Mouse (Mus musculus) intestine, embryonic 16.5 days (tissue): ENCODE results near the gene Ap2a1. TPM values are rescaled to one million over a fixed set of nuclear protein-coding genes. Genes with fewer than 3 reads are reported as not detected.
A peak's percentile ranks its signal among the peaks of the same experiment; 100 is the strongest.

Experiments used
- ATAC-seq: fragments of 200-750 bp; cut with Nextera tagmentation; 2 replicates; pipeline ENCODE4 v1.8.0; 2017; ENCODE audit warnings: moderate TSS enrichment, moderate library complexity
- H3K27ac ChIP-seq: fragments of 300-500 bp; sonication (generic); 2 replicates; pipeline ENCODE4 v1.5.1; 2014; ENCODE audit warnings: mild to moderate bottlenecking, low read length
- H3K27me3 ChIP-seq: fragments of 300-500 bp; sonication (generic); replicated peaks from 2 replicates; pipeline ENCODE4 v1.6.1; 2014; ENCODE audit warnings: low read length, control low read depth, mixed read lengths; ENCODE audit not compliant: control insufficient read depth, insufficient read depth
- H3K36me3 ChIP-seq: fragments of 300-500 bp; sonication (generic); 2 replicates; pipeline ENCODE4 v1.6.1; 2014; ENCODE audit warnings: low read length, control low read depth; ENCODE audit not compliant: control insufficient read depth, insufficient read depth
- H3K4me1 ChIP-seq: fragments of 300-500 bp; sonication (generic); 2 replicates; pipeline ENCODE4 v1.6.1; 2014; ENCODE audit warnings: low read length, control low read depth, mixed read lengths; ENCODE audit not compliant: control insufficient read depth, insufficient read depth
- H3K4me2 ChIP-seq: fragments of 300-500 bp; sonication (generic); 2 replicates; pipeline ENCODE4 v1.6.1; 2014; ENCODE audit warnings: low read depth, low read length, control low read depth
- H3K4me3 ChIP-seq: fragments of 300-500 bp; sonication (generic); 2 replicates; pipeline ENCODE4 v1.5.1; 2014; ENCODE audit warnings: mild to moderate bottlenecking, low read length
- H3K9ac ChIP-seq: fragments of 300-500 bp; sonication (generic); 2 replicates; pipeline ENCODE4 v1.6.1; 2014; ENCODE audit warnings: low read depth, low read length
- H3K9me3 ChIP-seq: fragments of 300-500 bp; sonication (generic); 2 replicates; pipeline ENCODE4 v1.6.1; 2016; ENCODE audit warnings: low read length, control low read depth; ENCODE audit not compliant: control insufficient read depth
- WGBS: fragments of 180-500 bp; shearing (Covaris S2); extraction: QIAGEN DNeasy Blood & Tissue Kit; methylation state at CpG from one replicate; pipeline ENCODE4 v1.1.7; 2014; 5-methylcytosine and 5-hydroxymethylcytosine counted together
- polyA plus RNA-seq: library from polyadenylated mRNA; unstranded; fragments of >200 nt; fragmentation: Nextera tagmentation; extraction: Ambion mirVana; gene quantifications from 2 replicates; pipeline ENCODE4 v1.2.1, GENCODE M21; 2015

Gene Ap2a1
- polyA plus RNA-seq, 1 experiment from 2014 or later: 56.8 TPM

GRCm38 (mm10) chr7:44851625-44852234 lies 77.6 kb downstream of the Ap2a1 start:
- Histone ChIP-seq H3K9ac (peak overlapping the region; percentile 91; the same call in 1 of the 2 replicates), H3K4me1 (peaks cover 46% of the 10 kb centered on the region), H3K27me3 (no peaks in the 10 kb centered on the region), H3K36me3 (0 out of 2 replicates have a peak, but pooled peaks cover 3% of the 10 kb centered on the region), H3K27ac (no peak overlapping the region), H3K9me3 (no peaks in the 10 kb centered on the region), H3K4me2 (no peak overlapping the region), H3K4me3 (no peak overlapping the region)
- no peak for ATAC-seq
- 91% methylated on average over 12 of the region's 12 CpGs for WGBS

GRCm38 (mm10) chr7:44850789-44851624 lies 78.3 kb downstream of the Ap2a1 start:
- Histone ChIP-seq H3K27ac (peak overlapping the region; percentile 99), H3K4me2 (peak overlapping the region; percentile 67), H3K27me3 (no peaks in the 10 kb centered on the region), H3K4me3 (peak overlapping the region; percentile 82), H3K9ac (peak overlapping the region; percentile 91), H3K4me1 (peaks cover 41% of the 10 kb centered on the region), H3K36me3 (peaks cover 10% of the 10 kb centered on the region; the same call in 1 of the 2 replicates), H3K9me3 (no peaks in the 10 kb centered on the region)
- no peak for ATAC-seq
- WGBS: 77% methylated on average over 8 of the region's 8 CpGs

Other genes starting within 250 kb of the Ap2a1 start
- not detected in 2 replicates for gene Izumo2, start 220.8 kb downstream of the Ap2a1 start, polyA plus RNA-seq
- 47.3 and 48.5 TPM in 2 replicates for gene Vrk3, start 181.1 kb downstream of the Ap2a1 start, polyA plus RNA-seq
- gene Zfp473, start 178.4 kb downstream of the Ap2a1 start, polyA plus RNA-seq: 1.8 and 2.0 TPM in 2 replicates
- gene Nup62, start 113.4 kb downstream of the Ap2a1 start, polyA plus RNA-seq: 78.7 and 87.8 TPM in 2 replicates
- gene Il4i1, start 113.1 kb downstream of the Ap2a1 start, polyA plus RNA-seq: 1.5 and 1.8 TPM in 2 replicates
- gene Atf5, start 112.8 kb downstream of the Ap2a1 start, polyA plus RNA-seq: 4.9 and 5.5 TPM in 2 replicates
- gene Akt1s1, start 80.5 kb downstream of the Ap2a1 start, polyA plus RNA-seq: 105 and 107 TPM in 2 replicates
- 73.6 and 77.9 TPM in 2 replicates for gene Tbc1d17, start 80.4 kb downstream of the Ap2a1 start, polyA plus RNA-seq
- 26.6 and 30.6 TPM in 2 replicates for gene Pnkp, start 72.4 kb downstream of the Ap2a1 start, polyA plus RNA-seq
- gene Ptov1, start 59.7 kb downstream of the Ap2a1 start, polyA plus RNA-seq: 71.8 and 159 TPM in 2 replicates
- gene Med25, start 36.8 kb downstream of the Ap2a1 start, polyA plus RNA-seq: 86.6 and 98.5 TPM in 2 replicates
- 18.2 and 19.4 TPM in 2 replicates for gene Fuz, start 33.4 kb downstream of the Ap2a1 start, polyA plus RNA-seq
- 0.28 TPM in 1 of 2 replicates, not detected in the other for gene Tsks, start 13.7 kb upstream of the Ap2a1 start, polyA plus RNA-seq
- 14.0 and 14.2 TPM in 2 replicates for gene Cpt1c, start 45.4 kb upstream of the Ap2a1 start, polyA plus RNA-seq
- 363 and 439 TPM in 2 replicates for gene Prmt1, start 57.1 kb upstream of the Ap2a1 start, polyA plus RNA-seq
- 96.1 and 115 TPM in 2 replicates for gene Irf3, start 68.2 kb upstream of the Ap2a1 start, polyA plus RNA-seq
- 33.0 and 36.9 TPM in 2 replicates for gene Bcl2l12, start 69.2 kb upstream of the Ap2a1 start, polyA plus RNA-seq
- 20.1 and 23.2 TPM in 2 replicates for gene Scaf1, start 86.9 kb upstream of the Ap2a1 start, polyA plus RNA-seq
- 61.4 and 62.6 TPM in 2 replicates for gene Rras, start 88.5 kb upstream of the Ap2a1 start, polyA plus RNA-seq
- gene Prr12, start 123.4 kb upstream of the Ap2a1 start, polyA plus RNA-seq: 6.3 and 6.4 TPM in 2 replicates
- gene Nosip, start 132.9 kb upstream of the Ap2a1 start, polyA plus RNA-seq: 54.0 and 56.0 TPM in 2 replicates
- 38.3 and 40.4 TPM in 2 replicates for gene Prrg2, start 133.2 kb upstream of the Ap2a1 start, polyA plus RNA-seq
- gene Rcn3, start 162.7 kb upstream of the Ap2a1 start, polyA plus RNA-seq: 237 and 260 TPM in 2 replicates
- 334 and 458 TPM in 2 replicates for gene Fcgrt, start 174.4 kb upstream of the Ap2a1 start, polyA plus RNA-seq
- gene Rps11, start 194.9 kb upstream of the Ap2a1 start, polyA plus RNA-seq: 1,613 and 1,701 TPM in 2 replicates
- 1,233 and 1,311 TPM in 2 replicates for gene Rpl13a, start 199.3 kb upstream of the Ap2a1 start, polyA plus RNA-seq
- 0.20 TPM in 1 of 2 replicates, not detected in the other for gene Gm45713, start 206.7 kb upstream of the Ap2a1 start, polyA plus RNA-seq
- 2.2 and 2.5 TPM in 2 replicates for gene Flt3l, start 206.9 kb upstream of the Ap2a1 start, polyA plus RNA-seq
- 90.9 and 96.5 TPM in 2 replicates for gene Pih1d1, start 224.8 kb upstream of the Ap2a1 start, polyA plus RNA-seq
- 106 and 110 TPM in 2 replicates for gene Aldh16a1, start 225.1 kb upstream of the Ap2a1 start, polyA plus RNA-seq
- gene Slc17a7, start 234.5 kb upstream of the Ap2a1 start, polyA plus RNA-seq: 0.13 TPM in 1 of 2 replicates, not detected in the other